Mouse (Mus musculus): Measurements from ENCODE around the gene Olfr1250. TPM values are rescaled to one million over a fixed set of nuclear protein-coding genes. Genes with fewer than 3 reads are reported as not detected.

Olfr1250 gene
- total RNA-seq, 1 experiment = not detected

DNA sequence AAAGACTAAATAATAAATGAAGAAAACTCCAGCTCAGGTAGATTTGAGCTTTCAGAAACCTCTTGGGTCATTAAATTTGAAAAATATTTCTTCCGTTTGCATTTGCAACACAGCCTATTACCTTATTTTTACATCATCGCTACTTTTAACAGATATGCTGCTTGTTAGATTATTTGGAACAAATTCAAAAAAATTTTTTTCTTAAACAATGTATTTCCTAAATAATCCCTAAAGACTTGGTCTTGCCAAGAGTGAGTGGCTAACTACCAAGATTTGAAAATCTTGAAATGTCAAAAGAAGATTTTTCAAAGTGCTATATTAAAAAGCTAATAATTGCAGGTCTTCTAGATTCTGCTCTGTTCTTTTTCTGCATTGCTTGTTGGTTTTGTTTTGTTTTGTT lies 47.2 kb downstream of the Olfr1250 start, which contains the start of gene Olfr1247:
Gene Olfr1247, minus strand, starts transcription at position 101 of the 400 bp plus-strand sequence.
- DNase-seq (ENCODE audit: low read depth, low spot score) = no peak
- Histone ChIP-seq H3K4me3 (ENCODE audit: insufficient read depth in 1 of 2, low read depth in 1 of 2, low read length in 2 of 2, poor library complexity in 1 of 2, severe bottlenecking in 1 of 2) (no peak within 1 kb of the TSS), H3K4me1 (ENCODE audit: control insufficient read depth in 2 of 2, insufficient read depth in 2 of 2, low read length in 2 of 2, poor library complexity in 1 of 2) (no peaks in the 10 kb centered on the region), H3K27ac (ENCODE audit: insufficient read depth, low read depth, low read length, poor library complexity, severe bottlenecking) (no peak within 1 kb of the TSS), H3K9me3 (ENCODE audit: control insufficient read depth, insufficient read depth, low read depth, low read length) (no peaks in the 10 kb centered on the region), H3K36me3 (ENCODE audit: control insufficient read depth, insufficient read depth, low read length, poor library complexity, severe bottlenecking) (no peaks in the 10 kb centered on the region), H3K9ac (ENCODE audit: insufficient read depth, low read depth, low read length, poor library complexity, severe bottlenecking) (no peak within 1 kb of the TSS)
- in situ Hi-C loops (cut with MboI; ENCODE audit: low sequenced_read_pairs in 2 of 2, unreplicated experiment in 2 of 2) = no loop called here
- no peak for TF ChIP-seq CHD2 (IDR thresholded peaks at IDR 0.05; ENCODE audit: low read depth, low read length)
- no peak for TF ChIP-seq HCFC1 (IDR thresholded peaks at IDR 0.05; ENCODE audit: borderline replicate concordance, insufficient read depth, low read length)
- TF ChIP-seq ZC3H11A (IDR thresholded peaks at IDR 0.05; ENCODE audit: borderline replicate concordance, low read depth, low read length) = no peak
- TF ChIP-seq ZNF384 (IDR thresholded peaks at IDR 0.05; ENCODE audit: low read depth, low read length) = no peak
- TF ChIP-seq MAFK (IDR thresholded peaks at IDR 0.05; ENCODE audit: insufficient read depth, low read depth, low read length) = no peak

Other genes with a start within 250 kb of the Olfr1250 start
- gene Olfr1239, start 241.1 kb downstream of the Olfr1250 start, total RNA-seq (2012; rRNA removed) = not detected in 2 replicates
- not detected in 2 replicates for gene Olfr1240, start 218.5 kb downstream of the Olfr1250 start, total RNA-seq (2012; rRNA removed)
- not detected in 2 replicates for gene Olfr1241, start 174.3 kb downstream of the Olfr1250 start, total RNA-seq (2012; rRNA removed)
- not detected in 2 replicates for gene Olfr1242, start 163.1 kb downstream of the Olfr1250 start, total RNA-seq (2012; rRNA removed)
- gene Olfr1243, start 130.0 kb downstream of the Olfr1250 start, total RNA-seq (2012; rRNA removed) = not detected in 2 replicates
- not detected in 2 replicates for gene Olfr1245, start 83.0 kb downstream of the Olfr1250 start, total RNA-seq (2012; rRNA removed)
- not detected in 2 replicates for gene Olfr1246, start 68.3 kb downstream of the Olfr1250 start, total RNA-seq (2012; rRNA removed)
- gene Olfr1247, start 47.3 kb downstream of the Olfr1250 start, total RNA-seq (2012; rRNA removed) = not detected in 2 replicates
- not detected in 2 replicates for gene Olfr1248, start 43.2 kb downstream of the Olfr1250 start, total RNA-seq (2012; rRNA removed)
- not detected in 2 replicates for gene Olfr1249, start 26.5 kb downstream of the Olfr1250 start, total RNA-seq (2012; rRNA removed)
- gene Olfr1251, start 10.5 kb upstream of the Olfr1250 start, total RNA-seq (2012; rRNA removed) = not detected in 2 replicates
- gene Olfr1252, start 63.5 kb upstream of the Olfr1250 start, total RNA-seq (2012; rRNA removed) = not detected in 2 replicates
- gene Olfr1253, start 95.6 kb upstream of the Olfr1250 start, total RNA-seq (2012; rRNA removed) = not detected in 2 replicates
- gene Olfr1254, start 132.2 kb upstream of the Olfr1250 start, total RNA-seq (2012; rRNA removed) = not detected in 2 replicates
- gene Olfr1255, start 150.6 kb upstream of the Olfr1250 start, total RNA-seq (2012; rRNA removed) = not detected in 2 replicates
- not detected in 2 replicates for gene Olfr1256, start 180.1 kb upstream of the Olfr1250 start, total RNA-seq (2012; rRNA removed)
- not detected in 2 replicates for gene Olfr48, start 186.7 kb upstream of the Olfr1250 start, total RNA-seq (2012; rRNA removed)
- gene Olfr1257, start 217.0 kb upstream of the Olfr1250 start, total RNA-seq (2012; rRNA removed) = not detected in 2 replicates